Mouse (Mus musculus) kidney, adult 8-10 months (tissue): ENCODE data around the gene Ssc4d.

ENCODE experiments used
- DNase-seq, 2 experiments: peaks; one replicate each; pipeline ENCODE4 v3.0.0; 2022

The Ssc4d gene

DNA sequence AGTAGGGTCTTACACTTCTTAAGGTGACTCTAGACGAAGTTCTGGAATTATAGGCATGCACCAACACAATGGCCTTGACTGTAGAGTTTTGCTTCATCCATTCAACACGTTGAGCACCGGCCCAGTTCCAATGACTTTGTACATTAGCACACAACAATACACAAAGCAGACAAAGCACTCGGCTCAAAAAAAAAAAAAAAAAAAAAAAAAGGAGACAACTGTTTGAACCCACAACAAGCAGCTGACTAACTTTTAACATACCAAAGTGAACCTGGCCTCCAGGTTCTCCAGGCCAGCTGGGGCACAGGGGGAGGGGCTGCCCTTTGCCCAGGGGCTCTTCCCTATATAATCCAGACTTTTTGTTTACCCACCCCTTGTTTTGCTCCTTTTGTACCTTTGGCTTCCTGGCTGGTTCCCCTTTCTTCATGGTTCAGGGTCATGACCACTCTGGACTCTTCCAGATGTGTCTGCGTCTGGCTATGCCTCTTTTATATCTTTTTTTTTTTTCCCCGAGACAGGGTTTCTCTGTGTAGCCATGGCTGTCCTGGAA, 38.6 kb downstream of the Ssc4d start:
- no peak for DNase-seq

DNA sequence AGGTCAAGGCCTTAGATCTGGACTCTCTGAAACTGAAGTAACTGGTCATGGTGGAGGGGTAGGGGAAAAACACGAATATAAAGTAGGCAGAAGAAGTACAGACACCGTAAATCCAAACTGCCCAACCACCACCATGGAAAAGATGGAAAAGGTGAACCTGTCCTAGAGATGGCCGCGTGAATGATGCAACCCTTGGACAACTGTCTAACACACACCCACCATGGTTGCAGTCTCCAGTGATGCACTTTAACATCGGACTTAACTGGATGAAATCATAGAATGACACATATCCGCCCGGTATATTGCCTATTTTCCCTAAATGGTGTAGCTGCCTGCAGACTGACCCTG, 39.2 kb downstream of the Ssc4d start:
- no peak for DNase-seq

DNA sequence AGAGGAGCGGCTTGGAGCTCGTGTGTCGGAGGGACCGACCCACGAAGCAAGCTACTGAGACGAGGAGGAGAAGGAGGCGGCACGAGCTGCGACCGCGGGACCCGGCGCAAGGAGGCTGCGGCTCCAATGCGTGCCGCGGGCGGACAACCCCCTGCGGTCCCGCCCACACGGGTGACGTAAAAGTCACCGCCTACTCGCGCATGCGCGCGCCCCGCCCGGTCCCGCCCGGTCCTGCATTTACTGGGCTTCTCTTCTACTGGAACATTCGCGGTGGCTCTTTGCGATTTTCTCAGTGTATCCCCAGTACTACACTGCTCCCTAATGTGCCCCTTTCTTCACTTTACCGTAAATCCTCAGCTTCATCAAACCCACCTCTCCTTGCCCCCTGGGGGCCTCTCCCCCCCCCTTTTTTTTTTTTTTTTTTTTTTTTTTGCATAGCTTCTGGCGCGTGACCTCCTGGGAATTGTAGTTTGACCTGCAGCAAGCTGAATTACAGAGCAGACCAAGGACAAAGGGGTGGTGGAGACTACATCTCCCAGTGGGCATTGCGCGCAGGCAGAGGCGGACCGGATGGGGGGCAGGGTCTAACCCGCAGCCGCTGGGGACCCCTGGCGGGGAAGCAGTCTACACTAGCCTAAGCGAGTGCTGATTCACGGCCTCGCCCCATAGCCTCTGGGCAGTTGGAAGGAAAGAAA, 39.7 kb downstream of the Ssc4d start, which contains the start of gene Ywhag:
Gene Ywhag, minus strand, starts transcription at position 136 of the 695 bp plus-strand sequence.
- DNase-seq = peak; percentile 96 to 97

DNA sequence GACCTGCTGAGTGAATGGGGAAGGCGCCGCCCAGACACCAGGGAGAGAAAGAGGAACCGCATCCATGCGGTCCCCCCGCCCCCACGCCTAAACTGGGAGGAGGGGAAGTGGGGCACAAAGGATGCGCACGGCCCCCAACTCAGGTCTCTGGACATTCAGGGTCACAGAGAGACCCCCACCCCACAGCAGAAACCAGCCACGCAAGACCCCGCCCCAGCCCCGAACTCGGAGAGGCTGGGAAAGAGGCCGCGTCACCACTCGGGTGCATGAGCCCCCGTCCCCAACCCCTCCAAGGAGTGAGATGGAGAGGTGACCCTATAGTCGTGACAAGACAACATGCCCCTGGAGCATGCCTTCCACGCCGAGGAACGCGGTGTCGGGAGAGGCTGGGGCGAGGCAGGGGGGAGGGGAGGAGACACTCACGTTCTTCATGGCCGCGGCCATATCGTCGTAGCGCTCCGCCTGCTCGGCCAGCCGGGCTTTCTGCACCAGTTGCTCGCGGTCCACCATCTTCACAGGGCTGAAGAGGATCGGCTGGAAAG, 40.4 kb downstream of the Ssc4d start:
- peak in 1 of 2 experiments; percentile 39 for DNase-seq

DNA sequence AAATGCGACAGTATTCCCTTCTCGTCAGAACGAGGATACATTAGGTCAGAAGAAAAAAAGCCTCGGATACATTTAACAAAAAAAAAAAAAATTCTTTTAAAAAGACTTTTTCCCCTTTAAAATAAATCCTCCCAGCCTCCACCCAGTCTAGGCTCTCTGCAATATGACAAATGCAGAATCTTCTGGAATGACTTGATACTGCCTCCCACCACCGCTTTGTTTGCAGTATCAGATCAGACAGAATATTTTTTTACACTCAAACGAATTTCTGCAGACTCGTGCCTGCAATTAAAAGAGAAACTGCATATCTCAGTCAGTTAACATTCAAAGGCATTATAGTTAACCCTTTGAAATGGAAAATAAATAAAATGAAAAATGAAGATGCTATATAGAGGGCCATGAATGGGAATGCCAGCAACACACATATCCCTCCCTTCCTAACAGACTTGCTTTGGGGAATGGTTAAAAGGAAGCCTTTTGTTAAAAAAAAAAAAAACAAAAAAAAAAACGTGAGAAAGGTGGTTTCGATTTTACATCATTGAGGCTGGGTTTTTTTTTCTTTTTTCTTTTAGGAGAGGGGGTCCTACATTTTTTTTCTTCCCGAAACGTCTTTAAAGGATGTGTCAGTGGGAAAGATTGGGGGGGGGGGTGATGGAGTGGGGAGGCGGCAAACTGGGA, 41.0 kb downstream of the Ssc4d start:
- DNase-seq = no peak

DNA sequence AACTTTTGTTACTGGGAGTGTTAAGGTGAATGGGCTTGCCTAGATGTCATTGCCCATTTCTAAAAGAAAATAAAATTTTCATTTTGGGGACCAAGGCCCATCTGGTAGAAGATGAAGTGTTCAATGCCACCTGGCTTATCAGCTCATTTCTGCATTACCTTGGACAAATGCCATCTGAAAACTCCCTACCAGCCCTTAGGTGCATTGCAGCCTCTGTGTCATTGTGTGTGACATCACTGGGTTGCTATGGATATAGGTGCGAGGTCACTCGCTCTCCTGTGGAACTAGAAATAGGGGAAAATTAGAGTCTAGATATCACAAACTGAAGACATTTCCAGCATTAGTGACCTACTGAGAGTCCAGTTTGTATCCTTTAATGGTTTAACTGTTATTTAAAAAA, 42.0 kb downstream of the Ssc4d start:
- no peak for DNase-seq

DNA sequence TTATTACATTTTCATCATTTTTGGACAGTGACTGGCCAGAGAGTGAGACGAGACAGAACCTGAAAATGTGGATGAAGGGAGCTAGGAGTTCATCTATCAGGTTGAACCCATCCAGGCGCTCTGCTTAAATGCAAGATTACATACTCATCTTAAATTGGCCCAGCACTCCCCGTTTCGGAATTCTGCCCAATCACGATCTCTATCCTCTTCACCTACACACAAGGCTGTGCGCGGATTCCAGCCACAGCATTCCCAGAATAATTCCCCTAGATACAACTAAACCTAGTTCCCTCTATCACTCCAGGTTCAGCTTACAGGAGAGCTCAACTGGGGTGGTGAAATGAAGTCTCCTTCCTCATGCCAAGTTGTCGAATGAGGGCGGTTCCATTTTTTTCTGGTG, 42.8 kb downstream of the Ssc4d start:
- no peak for DNase-seq

DNA sequence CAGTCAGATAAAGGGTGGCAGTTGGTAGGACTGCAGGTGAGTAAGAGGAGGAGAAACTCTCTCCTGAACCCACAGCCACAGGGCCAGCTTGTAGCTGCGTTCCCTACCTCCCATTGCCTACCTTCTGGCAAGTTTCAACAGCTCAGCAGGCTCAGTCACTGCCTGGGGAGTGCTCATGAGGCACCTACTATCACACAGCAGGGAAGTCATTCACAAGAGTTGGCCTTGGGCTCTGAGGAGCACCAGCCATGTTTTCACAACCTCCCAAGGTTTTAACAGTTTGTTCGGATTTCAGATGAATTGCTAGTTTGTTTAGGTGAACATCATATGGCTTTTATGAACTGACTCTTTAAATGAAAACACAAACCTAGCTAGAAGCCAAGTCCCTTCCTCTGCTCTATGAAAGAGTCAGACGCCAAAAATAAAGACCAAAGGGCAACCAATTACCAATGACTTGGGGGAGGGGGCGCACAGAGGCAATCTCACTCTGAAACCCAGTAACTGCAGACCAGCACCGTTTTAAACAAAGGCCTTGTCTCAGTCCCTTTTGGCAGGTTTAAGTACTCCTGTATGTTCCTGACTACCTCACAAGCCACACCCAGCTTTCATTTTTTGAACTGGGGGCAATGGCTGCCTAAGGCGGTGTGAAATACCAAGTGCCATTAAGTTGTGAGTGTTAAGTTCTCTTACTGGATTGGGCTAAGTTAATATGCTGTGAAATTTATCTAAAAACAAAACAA, 44.5 kb downstream of the Ssc4d start:
- DNase-seq = no peak

DNA sequence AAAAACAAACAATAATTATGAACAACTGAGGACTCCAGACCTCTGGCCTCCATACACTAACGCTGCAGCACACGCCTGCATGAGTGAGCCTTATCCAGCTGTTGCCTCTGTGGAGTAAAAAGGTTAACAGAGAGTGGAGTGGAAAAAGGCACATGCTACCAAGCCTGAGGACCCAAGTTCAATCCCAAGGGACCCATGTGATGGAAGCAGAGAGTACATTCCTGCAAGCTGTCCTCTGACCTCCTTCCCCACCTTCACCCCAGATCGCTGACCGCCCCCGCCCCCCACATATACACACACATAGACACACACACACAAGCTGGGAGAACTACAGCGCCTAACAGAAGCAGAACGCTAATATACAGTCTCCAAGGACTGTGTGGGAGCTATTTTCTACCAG, 50.4 kb downstream of the Ssc4d start:
- DNase-seq = no peak

DNA sequence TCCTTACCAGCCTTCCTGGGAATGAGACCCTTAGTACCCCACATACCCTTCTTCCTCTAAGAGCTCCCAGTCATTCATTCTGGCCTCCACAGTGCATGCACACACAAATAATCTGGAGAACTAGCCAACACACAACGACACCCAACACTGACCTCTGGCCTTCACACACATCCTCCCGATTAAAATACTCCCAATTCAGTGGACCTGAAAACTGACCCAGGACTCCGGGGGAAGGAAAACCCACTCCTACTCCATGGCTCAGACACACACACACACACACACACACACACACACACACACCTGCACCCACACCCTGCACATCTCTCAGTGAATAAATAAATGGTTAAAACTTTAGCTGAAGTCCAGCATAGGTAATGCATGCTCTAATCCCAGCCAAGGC, 54.4 kb downstream of the Ssc4d start:
- DNase-seq = peak; percentile 42 to 49

DNA sequence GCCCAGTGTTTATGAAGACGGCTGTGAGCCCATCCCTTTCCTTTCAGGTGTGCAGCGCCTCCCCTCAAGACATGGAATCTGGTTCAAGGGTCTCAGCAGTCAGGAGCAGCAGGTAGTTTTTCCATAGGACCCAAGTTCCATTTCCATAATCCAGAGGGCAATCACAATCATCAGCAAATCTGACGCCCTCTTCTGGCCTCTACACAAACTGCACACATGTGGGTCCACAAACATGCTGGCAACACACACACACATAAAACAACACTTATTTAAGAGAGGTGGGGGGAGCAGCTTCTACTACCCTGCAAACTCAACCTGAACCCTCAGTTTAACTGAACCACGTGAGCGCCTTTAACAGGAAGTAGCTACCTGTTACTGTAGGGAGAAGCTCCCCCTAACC, 55.7 kb downstream of the Ssc4d start:
- DNase-seq = no peak

DNA sequence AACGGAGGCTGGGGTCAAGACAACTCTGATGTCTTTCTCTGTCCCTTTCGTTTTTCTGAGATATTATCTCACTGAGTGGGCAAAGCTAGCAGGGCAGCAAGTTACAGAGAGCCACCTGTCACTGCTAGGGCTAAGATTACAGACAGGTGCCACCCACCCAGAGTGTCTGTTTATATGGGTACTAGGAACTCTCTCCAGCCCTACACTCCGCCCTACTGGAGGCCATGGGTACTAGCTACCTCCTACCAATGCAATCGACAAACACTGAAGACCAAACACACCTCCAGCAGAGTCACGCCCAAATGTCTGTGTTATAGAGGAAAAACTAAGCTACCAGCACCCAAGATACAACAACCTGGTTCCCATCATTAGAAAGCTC, 56.3 kb downstream of the Ssc4d start:
- no peak for DNase-seq

DNA sequence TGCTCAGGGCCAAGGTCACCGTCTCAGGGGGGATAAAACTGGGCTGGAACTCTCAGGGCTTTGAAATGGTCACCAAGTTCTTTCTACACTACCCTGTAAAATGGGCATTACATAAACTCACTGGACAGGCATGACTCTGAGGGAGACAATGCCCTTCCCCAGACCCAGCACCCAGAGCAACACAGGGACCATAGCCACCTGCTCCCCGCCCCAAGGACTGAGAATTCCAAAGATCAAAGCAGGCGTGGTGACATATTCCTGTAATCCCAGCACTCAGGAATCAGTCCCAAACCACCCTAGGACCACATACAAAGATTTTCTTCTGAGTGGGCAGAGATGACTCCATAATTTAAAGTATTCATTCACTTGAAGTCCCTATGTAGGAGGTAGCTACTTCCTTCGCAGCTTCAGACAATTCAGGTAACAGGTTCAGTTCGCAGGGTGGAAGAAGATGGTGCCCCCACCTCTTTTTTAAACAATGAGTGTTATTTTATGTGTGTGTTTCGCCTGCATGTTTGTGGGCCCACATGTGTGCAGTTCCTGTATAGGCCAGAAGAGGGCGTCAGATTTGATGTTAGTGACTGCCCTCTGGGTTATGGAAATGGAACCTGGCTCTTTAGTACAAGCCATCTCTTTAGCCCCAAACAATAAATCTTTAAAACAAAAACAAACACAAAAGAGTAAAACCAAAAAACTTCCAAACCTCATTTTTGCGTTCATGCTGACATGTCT, 56.8 kb downstream of the Ssc4d start:
- no peak for DNase-seq

DNA sequence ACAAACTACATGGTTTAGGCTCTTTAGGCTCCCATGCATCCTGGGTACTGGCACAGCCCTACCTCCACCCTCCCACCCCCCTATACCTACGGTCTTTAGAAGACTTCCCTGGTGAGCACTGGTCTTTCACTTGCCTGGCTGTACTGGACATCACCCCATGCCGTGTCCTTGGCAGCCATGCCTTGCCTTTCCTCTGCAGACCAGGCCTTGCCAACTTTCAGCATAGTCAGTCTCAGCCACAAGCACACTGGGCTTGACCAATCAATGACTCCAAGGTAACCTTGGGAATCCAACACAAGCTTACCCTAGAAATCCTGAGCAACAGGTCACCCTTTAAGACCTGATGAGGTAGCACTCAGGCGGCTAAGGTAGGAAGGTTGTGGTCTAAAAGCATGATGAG, 57.7 kb downstream of the Ssc4d start:
- DNase-seq = peak; percentile 28 to 32

DNA sequence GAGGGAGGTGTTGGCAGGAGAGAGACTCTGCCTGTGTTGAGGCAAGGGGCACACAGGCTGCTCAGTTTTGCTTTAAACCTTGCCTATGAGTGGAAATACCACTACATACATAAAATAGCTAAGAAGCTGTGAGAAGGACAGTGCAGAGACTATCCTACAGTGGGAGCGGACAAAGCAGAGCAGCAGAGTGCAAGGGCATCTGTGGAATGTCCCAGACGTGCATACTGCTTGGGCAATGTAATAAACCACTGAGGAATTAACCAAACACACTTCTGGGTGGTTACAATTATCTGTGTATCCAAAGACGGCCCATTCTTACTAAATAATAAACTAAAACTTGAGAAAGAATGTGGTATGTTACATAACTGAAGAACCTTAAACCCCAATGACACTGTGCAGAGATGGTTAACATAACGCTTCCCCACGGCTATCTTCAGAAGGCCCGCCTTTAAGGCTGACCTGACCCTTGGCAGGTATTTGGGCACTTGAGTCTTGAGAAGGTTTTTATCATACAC, 58.2 kb downstream of the Ssc4d start:
- peak in 1 of 2 experiments; percentile 38 for DNase-seq

DNA sequence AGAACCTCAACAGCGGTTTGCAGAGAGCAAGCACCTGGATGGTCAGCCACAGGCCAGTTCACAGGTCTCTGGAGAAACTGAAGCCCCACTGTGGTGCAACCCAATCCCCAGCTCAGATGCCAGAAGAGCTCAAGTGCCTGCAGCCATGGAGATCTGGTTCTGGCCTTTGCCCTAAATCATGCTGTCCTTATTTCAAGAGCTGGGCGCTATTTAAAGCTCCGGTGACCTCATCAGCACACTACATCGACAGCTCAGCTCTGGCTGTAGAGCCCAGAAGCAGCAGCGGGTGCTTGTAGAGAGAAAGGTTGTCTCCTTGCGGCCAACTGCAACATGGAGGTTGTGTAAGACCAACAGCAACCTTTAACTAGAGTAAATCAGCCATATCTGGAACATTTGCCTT, 60.2 kb downstream of the Ssc4d start:
- no peak for DNase-seq

DNA sequence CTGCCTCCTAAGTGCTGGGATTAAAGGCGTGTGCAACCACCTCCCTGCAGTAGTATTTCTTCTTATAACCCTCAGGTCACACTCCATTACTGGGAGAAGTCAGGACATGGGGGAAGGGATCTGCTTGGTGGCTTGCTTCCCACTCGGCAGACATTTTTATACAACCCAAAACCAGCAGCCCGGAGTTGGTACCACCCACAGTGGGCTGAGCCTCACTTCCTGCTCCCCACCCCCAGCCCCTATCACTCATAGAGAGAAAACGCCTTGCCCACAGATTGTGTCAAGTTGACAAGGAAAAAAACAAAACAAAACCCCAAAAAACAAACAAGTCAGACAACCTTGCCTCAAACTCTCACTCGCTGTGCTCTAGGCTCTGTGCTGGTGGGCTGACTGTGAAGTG, 61.1 kb downstream of the Ssc4d start:
- DNase-seq = no peak

DNA sequence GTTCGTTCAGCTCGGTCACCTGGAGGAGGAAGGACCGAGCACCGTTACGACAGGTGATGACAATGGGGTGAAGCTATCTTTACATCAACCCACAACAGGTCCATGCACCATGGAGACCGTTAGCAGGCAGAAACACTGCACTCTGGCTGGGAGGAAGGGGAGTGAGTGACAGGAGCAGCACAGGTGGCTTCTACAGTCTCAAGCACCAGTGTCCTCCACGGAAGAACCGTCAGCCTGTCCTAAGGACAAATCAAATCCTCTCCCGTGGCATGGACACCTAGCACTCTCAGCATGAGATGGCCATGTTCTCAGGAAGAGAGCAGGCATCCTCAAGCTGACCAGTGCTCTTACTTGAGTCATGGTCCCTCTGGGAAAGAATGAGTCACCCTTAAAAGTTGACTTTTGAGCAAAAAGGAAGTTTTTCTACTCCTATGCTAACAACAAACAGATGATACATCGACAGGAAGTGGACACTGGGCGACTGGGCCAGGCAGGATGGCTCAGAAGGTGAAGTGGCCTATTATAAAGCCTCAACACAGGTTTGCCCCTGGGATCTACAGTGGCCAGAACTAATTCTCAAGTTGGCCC, 62.6 kb downstream of the Ssc4d start:
- no peak for DNase-seq

DNA sequence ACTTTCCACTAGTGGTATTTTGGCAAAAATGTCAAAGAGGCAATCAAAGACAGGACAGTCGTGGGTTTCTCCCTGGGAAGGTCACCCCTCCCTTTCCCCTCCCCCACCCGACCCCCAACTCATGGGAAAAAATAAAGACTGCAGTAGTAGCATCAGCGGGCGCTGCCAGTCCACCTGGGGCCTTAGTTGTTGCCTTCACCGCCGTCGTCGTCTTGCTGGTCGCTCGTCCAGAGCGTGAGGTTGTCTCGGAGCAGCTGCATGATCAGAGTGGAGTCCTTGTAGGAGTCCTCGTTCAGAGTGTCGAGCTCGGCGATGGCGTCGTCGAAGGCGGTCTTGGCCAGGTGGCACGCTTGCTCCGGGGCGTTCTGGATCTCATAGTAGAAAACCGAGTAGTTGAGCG, 63.5 kb downstream of the Ssc4d start:
- no peak for DNase-seq
